ENCODE assay signal across 13 mouse cellular contexts in genomic region chr6:92477621-92478020, GRCm38 (mm10).
DNase-seq lines count a peak whose midpoint lies in the region; ATAC-seq and TF ChIP-seq lines count a peak whose summit lies in the region.
"Had no signal": no experiment of that assay in that cellular context is flagged by ENCODE, and none has a peak within 500 bp of the region (broad histone marks: within the 10 kb centered on the region; RNA-seq: fewer than 3 reads in every experiment).

No protein-coding gene starts in this region.

- H3K27me3 ChIP-seq in lung, postnatal 0 days (replicated peaks; ENCODE audit: insufficient read depth, low read length) = no peaks in the 10 kb centered on the region
- no peaks in the 10 kb centered on the region for H3K27me3 ChIP-seq in hindbrain, embryonic 14.5 days (ENCODE audit: control insufficient read depth, insufficient read depth, low read length)
- no peaks in the 10 kb centered on the region for H3K27me3 ChIP-seq in stomach, postnatal 0 days (ENCODE audit: control insufficient read depth, insufficient read depth, low read length)
- H3K27me3 ChIP-seq: embryonic facial prominence, embryonic 15.5 days; neural tube, embryonic 12.5 days had no signal

- no peaks in the 10 kb centered on the region for H3K9me3 ChIP-seq in lung, postnatal 0 days (ENCODE audit: low read length)
- H3K9me3 ChIP-seq in hindbrain, embryonic 14.5 days (ENCODE audit: control insufficient read depth, low read length) = no peaks in the 10 kb centered on the region
- no peaks in the 10 kb centered on the region for H3K9me3 ChIP-seq in stomach, postnatal 0 days (ENCODE audit: control insufficient read depth, low read length)
- H3K9me3 ChIP-seq: embryonic facial prominence, embryonic 15.5 days; liver, embryonic 15.5 days; neural tube, embryonic 12.5 days had no signal

- DNase-seq in heart, adult 18-20 months = peak; percentile 25 to 70
- DNase-seq in heart, postnatal 36 days = no peak
- peak; percentile 70 for DNase-seq in lung, postnatal 0 days (ENCODE audit: low spot score)
- DNase-seq in lung, postnatal 14 days = no peak
- DNase-seq in hindbrain, embryonic 14.5 days (ENCODE audit: low spot score) = no peak
- DNase-seq in stomach, postnatal 0 days (ENCODE audit: low spot score) = no peak
- DNase-seq in adrenal gland, postnatal 10 days = no peak
- DNase-seq in right cerebral cortex, postnatal 4 days = no peak
- DNase-seq: gastrocnemius, postnatal 25 days; kidney, postnatal 25 days had no signal

- 88% methylated on average over 2 of the region's 2 CpGs for WGBS in lung, postnatal 0 days
- WGBS in hindbrain, embryonic 14.5 days = 93% methylated on average over 2 of the region's 2 CpGs
- 89% methylated on average over 2 of the region's 2 CpGs for WGBS in stomach, postnatal 0 days

- TF ChIP-seq CTCF in lung, postnatal 0 days (IDR thresholded peaks at IDR 0.05) = peak; percentile 70
- peak; percentile 63 for TF ChIP-seq CTCF in stomach, postnatal 0 days (IDR thresholded peaks at IDR 0.05; ENCODE audit: low read depth)

- no peak overlapping the region for H3K27ac ChIP-seq in lung, postnatal 0 days (ENCODE audit: low read length)
- H3K27ac ChIP-seq in hindbrain, embryonic 14.5 days = no peak overlapping the region
- H3K27ac ChIP-seq in stomach, postnatal 0 days (replicated peaks) = no peak overlapping the region
- H3K27ac ChIP-seq: embryonic facial prominence, embryonic 15.5 days; liver, embryonic 15.5 days; neural tube, embryonic 12.5 days had no signal

- H3K36me3 ChIP-seq in lung, postnatal 0 days (ENCODE audit: insufficient read depth, low read length) = no peaks in the 10 kb centered on the region
- H3K36me3 ChIP-seq in hindbrain, embryonic 14.5 days (replicated peaks; ENCODE audit: control insufficient read depth, insufficient read depth) = no peaks in the 10 kb centered on the region
- H3K36me3 ChIP-seq in stomach, postnatal 0 days (ENCODE audit: control insufficient read depth, insufficient read depth, low read length) = no peaks in the 10 kb centered on the region
- H3K36me3 ChIP-seq: embryonic facial prominence, embryonic 15.5 days; liver, embryonic 15.5 days; neural tube, embryonic 12.5 days had no signal

- TF ChIP-seq EP300 in lung, postnatal 0 days (IDR thresholded peaks at IDR 0.05) = no peak
- TF ChIP-seq EP300 in stomach, postnatal 0 days (optimal IDR thresholded peaks at IDR 0.05) = no peak

- H3K9ac ChIP-seq in lung, postnatal 0 days (replicated peaks; ENCODE audit: low read depth) = no peak overlapping the region
- no peak overlapping the region for H3K9ac ChIP-seq in hindbrain, embryonic 14.5 days
- no peak overlapping the region for H3K9ac ChIP-seq in stomach, postnatal 0 days (ENCODE audit: low read length)
- H3K9ac ChIP-seq: embryonic facial prominence, embryonic 15.5 days; liver, embryonic 15.5 days; neural tube, embryonic 12.5 days had no signal

- H3K4me3 ChIP-seq in lung, postnatal 0 days (ENCODE audit: low read depth, low read length) = no peak overlapping the region
- no peak overlapping the region for H3K4me3 ChIP-seq in hindbrain, embryonic 14.5 days (replicated peaks; ENCODE audit: low read length)
- H3K4me3 ChIP-seq in stomach, postnatal 0 days (ENCODE audit: low read depth, low read length) = no peak overlapping the region
- H3K4me3 ChIP-seq: embryonic facial prominence, embryonic 15.5 days; liver, embryonic 15.5 days; neural tube, embryonic 12.5 days had no signal

- no peaks in the 10 kb centered on the region for H3K4me1 ChIP-seq in lung, postnatal 0 days (ENCODE audit: insufficient read depth, low read depth, low read length)
- H3K4me1 ChIP-seq in hindbrain, embryonic 14.5 days (replicated peaks; ENCODE audit: control insufficient read depth, insufficient read depth, low read length) = peaks cover 40% of the 10 kb centered on the region
- 0 out of 2 replicates have a peak, but pooled peaks cover 3% of the 10 kb centered on the region for H3K4me1 ChIP-seq in stomach, postnatal 0 days (replicated peaks; ENCODE audit: control insufficient read depth, insufficient read depth)
- H3K4me1 ChIP-seq: liver, embryonic 15.5 days had no signal

- H3K4me2 ChIP-seq in lung, postnatal 0 days (replicated peaks; ENCODE audit: low read depth, low read length) = no peak overlapping the region
- H3K4me2 ChIP-seq in hindbrain, embryonic 14.5 days (replicated peaks) = peak overlapping the region; percentile 67
- H3K4me2 ChIP-seq in stomach, postnatal 0 days (replicated peaks; ENCODE audit: low read depth) = no peak overlapping the region
- H3K4me2 ChIP-seq: embryonic facial prominence, embryonic 15.5 days; liver, embryonic 15.5 days; neural tube, embryonic 12.5 days had no signal

- ATAC-seq in lung, postnatal 0 days = no peak
- no peak for ATAC-seq in hindbrain, embryonic 14.5 days (ENCODE audit: low FRiP score)
- no peak for ATAC-seq in stomach, postnatal 0 days (ENCODE audit: low FRiP score, low TSS enrichment)

- intact Hi-C loops in heart, postnatal 36 days (cut with DNase I) = loop anchor here (5.0 to 10.0 kb wide), 2 partner anchors 50 to 193 kb away; no protein-coding TSS in a partner anchor

Comparison
In these comparisons a context has a peak if more than half of its experiments do, and no peak if none do; other contexts are left out.
1. DNase-seq: peak in heart, adult 18-20 months (2 of 2) and lung, postnatal 0 days (single experiment); none in heart, postnatal 36 days (0 of 2), lung, postnatal 14 days (single experiment), hindbrain, embryonic 14.5 days (single experiment), stomach, postnatal 0 days (single experiment), adrenal gland, postnatal 10 days (single experiment) and right cerebral cortex, postnatal 4 days (single experiment).